8 mouse cellular contexts compared by ENCODE assay signal in genomic region chr2:154402811-154403210, GRCm38 (mm10). TPM values are rescaled to one million over a fixed set of nuclear protein-coding genes. Genes with fewer than 3 reads are reported as not detected.
DNase-seq lines count a peak whose midpoint lies in the region; ATAC-seq and TF ChIP-seq lines count a peak whose summit lies in the region.

No protein-coding gene starts in this region.

- H3K27me3 ChIP-seq in midbrain, postnatal 0 days (ENCODE audit: insufficient read depth, low read length): no peaks in the 10 kb centered on the region
- peaks cover 21% of the 10 kb centered on the region for H3K27me3 ChIP-seq in midbrain, embryonic 10.5 days (ENCODE audit: low read depth, poor library complexity, severe bottlenecking)
- peaks cover 12% of the 10 kb centered on the region for H3K27me3 ChIP-seq in hindbrain, embryonic 12.5 days
- peaks cover 13% of the 10 kb centered on the region for H3K27me3 ChIP-seq in liver, embryonic 11.5 days (replicated peaks; ENCODE audit: control insufficient read depth, insufficient read depth, low read length)
- no peaks in the 10 kb centered on the region for H3K27me3 ChIP-seq in stomach, embryonic 14.5 days (ENCODE audit: control insufficient read depth, insufficient read depth, low read length)

- no peak overlapping the region for H3K4me3 ChIP-seq in midbrain, postnatal 0 days (ENCODE audit: low read depth, low read length)
- H3K4me3 ChIP-seq in midbrain, embryonic 10.5 days: no peak overlapping the region
- no peak overlapping the region for H3K4me3 ChIP-seq in hindbrain, embryonic 12.5 days
- no peak overlapping the region for H3K4me3 ChIP-seq in liver, embryonic 11.5 days (ENCODE audit: low read depth, low read length)
- no peak overlapping the region for H3K4me3 ChIP-seq in stomach, embryonic 14.5 days (ENCODE audit: low read depth, low read length)

- H3K27ac ChIP-seq in midbrain, postnatal 0 days (ENCODE audit: low read depth, low read length): no peak overlapping the region
- H3K27ac ChIP-seq in midbrain, embryonic 10.5 days (replicated peaks): no peak overlapping the region
- H3K27ac ChIP-seq in hindbrain, embryonic 12.5 days: no peak overlapping the region
- H3K27ac ChIP-seq in liver, embryonic 11.5 days (ENCODE audit: low read depth, low read length): no peak overlapping the region
- peak overlapping the region; percentile 0; the same call in 1 of the 2 replicates for H3K27ac ChIP-seq in stomach, embryonic 14.5 days (ENCODE audit: low read length)

- peak; percentile 69 for DNase-seq in midbrain, postnatal 0 days (ENCODE audit: low spot score)
- DNase-seq in midbrain, embryonic 10.5 days (ENCODE audit: low spot score): no peak
- peak; percentile 57 for DNase-seq in embryo, embryonic 11 days
- DNase-seq in liver, embryonic 11.5 days (ENCODE audit: low spot score): no peak
- no peak for DNase-seq in frontal cortex, postnatal 14 days (ENCODE audit: low spot score in 2 of 2)
- DNase-seq in left cerebral cortex, adult 8-10 months (ENCODE audit: low spot score in 2 of 2): no peak

- H3K9ac ChIP-seq in midbrain, postnatal 0 days (replicated peaks; ENCODE audit: low read length, poor library complexity, severe bottlenecking): no peak overlapping the region
- no peak overlapping the region for H3K9ac ChIP-seq in hindbrain, embryonic 12.5 days
- H3K9ac ChIP-seq in liver, embryonic 11.5 days (ENCODE audit: low read depth, low read length): no peak overlapping the region
- H3K9ac ChIP-seq in stomach, embryonic 14.5 days (replicated peaks; ENCODE audit: low read depth, low read length): no peak overlapping the region

- TF ChIP-seq CTCF in midbrain, postnatal 0 days (IDR thresholded peaks at IDR 0.05): no peak; the same call in 1 of the 2 replicates

- ATAC-seq in midbrain, postnatal 0 days (ENCODE audit: low FRiP score): 0 out of 2 replicates have a peak, but pooled peaks have one; percentile 21
- peak; percentile 39; the same call in 1 of the 2 replicates for ATAC-seq in hindbrain, embryonic 12.5 days (ENCODE audit: low FRiP score)
- ATAC-seq in liver, embryonic 11.5 days (replicated peaks; ENCODE audit: low FRiP score): 0 out of 2 replicates have a peak, but pooled peaks have one; percentile 40
- peak; percentile 80 for ATAC-seq in stomach, embryonic 14.5 days (ENCODE audit: insufficient number of reproducible peaks, insufficient read depth, low FRiP score, low read depth)

- no peak overlapping the region for H3K4me2 ChIP-seq in midbrain, postnatal 0 days (ENCODE audit: low read depth, low read length, poor library complexity, severe bottlenecking)
- no peak overlapping the region for H3K4me2 ChIP-seq in hindbrain, embryonic 12.5 days (replicated peaks)
- no peak overlapping the region for H3K4me2 ChIP-seq in liver, embryonic 11.5 days
- H3K4me2 ChIP-seq in stomach, embryonic 14.5 days (replicated peaks; ENCODE audit: low read depth, low read length): no peak overlapping the region

- WGBS in midbrain, postnatal 0 days: 18% methylated on average over 7 of the region's 7 CpGs
- 71% methylated on average over 7 of the region's 7 CpGs for WGBS in midbrain, embryonic 10.5 days
- WGBS in hindbrain, embryonic 12.5 days: 32% methylated on average over 7 of the region's 7 CpGs
- 47% methylated on average over 7 of the region's 7 CpGs for WGBS in liver, embryonic 11.5 days
- 8% methylated on average over 7 of the region's 7 CpGs for WGBS in stomach, embryonic 14.5 days

- H3K4me1 ChIP-seq in midbrain, postnatal 0 days (ENCODE audit: insufficient read depth, low read length): peaks cover 12% of the 10 kb centered on the region; the same call in 1 of the 2 replicates
- H3K4me1 ChIP-seq in midbrain, embryonic 10.5 days: peaks cover 20% of the 10 kb centered on the region
- H3K4me1 ChIP-seq in hindbrain, embryonic 12.5 days: peaks cover 23% of the 10 kb centered on the region
- no peaks in the 10 kb centered on the region for H3K4me1 ChIP-seq in liver, embryonic 11.5 days (replicated peaks; ENCODE audit: control insufficient read depth, insufficient read depth, low read length)
- peaks cover 5% of the 10 kb centered on the region; the same call in 1 of the 2 replicates for H3K4me1 ChIP-seq in stomach, embryonic 14.5 days (ENCODE audit: control insufficient read depth, insufficient read depth, low read length)

- H3K9me3 ChIP-seq in midbrain, postnatal 0 days (ENCODE audit: low read length): no peaks in the 10 kb centered on the region
- no peaks in the 10 kb centered on the region for H3K9me3 ChIP-seq in midbrain, embryonic 10.5 days (replicated peaks)
- H3K9me3 ChIP-seq in hindbrain, embryonic 12.5 days (replicated peaks): no peaks in the 10 kb centered on the region
- H3K9me3 ChIP-seq in liver, embryonic 11.5 days (ENCODE audit: control insufficient read depth, low read length): no peaks in the 10 kb centered on the region
- H3K9me3 ChIP-seq in stomach, embryonic 14.5 days (ENCODE audit: control insufficient read depth, low read depth, low read length): no peaks in the 10 kb centered on the region

- peaks cover 13% of the 10 kb centered on the region; the same call in 1 of the 2 replicates for H3K36me3 ChIP-seq in midbrain, postnatal 0 days (ENCODE audit: insufficient read depth, low read length)
- H3K36me3 ChIP-seq in midbrain, embryonic 10.5 days: no peaks in the 10 kb centered on the region
- 0 out of 2 replicates have a peak, but pooled peaks cover 2% of the 10 kb centered on the region for H3K36me3 ChIP-seq in hindbrain, embryonic 12.5 days
- H3K36me3 ChIP-seq in liver, embryonic 11.5 days (ENCODE audit: control insufficient read depth, insufficient read depth, low read length): no peaks in the 10 kb centered on the region
- no peaks in the 10 kb centered on the region for H3K36me3 ChIP-seq in stomach, embryonic 14.5 days (ENCODE audit: control insufficient read depth, insufficient read depth, low read length)

RNA-seq across cellular contexts. Expression of gene Snta1, which starts 5.1 kb away (rescaled TPM):
- total RNA-seq in midbrain, postnatal 0 days (2014; rRNA removed): 28.0 and 32.0 TPM in 2 replicates
- polyA plus RNA-seq in midbrain, postnatal 0 days (2015; fragmentation: Nextera tagmentation; extraction: Ambion mirVana): 15.4 and 15.8 TPM in 2 replicates
- polyA plus RNA-seq in midbrain, embryonic 10.5 days (2016; fragmentation: Nextera tagmentation; extraction: Ambion mirVana): 3.0 and 5.1 TPM in 2 replicates
- 8.9 and 9.7 TPM in 2 replicates for polyA plus RNA-seq in hindbrain, embryonic 12.5 days (2016; fragmentation: Nextera tagmentation; extraction: Ambion mirVana)
- polyA plus RNA-seq in liver, embryonic 11.5 days (2014; fragmentation: Nextera tagmentation; extraction: Ambion mirVana): 1.5 and 2.4 TPM in 2 replicates
- polyA plus RNA-seq in stomach, embryonic 14.5 days (2014; fragmentation: Nextera tagmentation; extraction: Ambion mirVana): 2.4 and 3.1 TPM in 2 replicates
- total RNA-seq in left cerebral cortex, adult 8-10 months (2022): 10 to 100 TPM; 30.9 to 34.4 (median 32.2) TPM

RNA-seq across cellular contexts. Expression of gene Cdk5rap1, which starts 30.0 kb away (rescaled TPM):
- total RNA-seq in midbrain, postnatal 0 days (2014; rRNA removed): 10.8 and 12.4 TPM in 2 replicates
- 5.4 and 6.2 TPM in 2 replicates for polyA plus RNA-seq in midbrain, postnatal 0 days (2015; fragmentation: Nextera tagmentation; extraction: Ambion mirVana)
- 14.2 and 15.9 TPM in 2 replicates for polyA plus RNA-seq in midbrain, embryonic 10.5 days (2016; fragmentation: Nextera tagmentation; extraction: Ambion mirVana)
- 13.7 and 16.3 TPM in 2 replicates for polyA plus RNA-seq in hindbrain, embryonic 12.5 days (2016; fragmentation: Nextera tagmentation; extraction: Ambion mirVana)
- polyA plus RNA-seq in liver, embryonic 11.5 days (2014; fragmentation: Nextera tagmentation; extraction: Ambion mirVana): 23.5 and 23.7 TPM in 2 replicates
- polyA plus RNA-seq in stomach, embryonic 14.5 days (2014; fragmentation: Nextera tagmentation; extraction: Ambion mirVana): 12.2 and 15.8 TPM in 2 replicates
- total RNA-seq in left cerebral cortex, adult 8-10 months (2022): 10 to 100 TPM; 11.9 to 18.9 (median 15.1) TPM

RNA-seq across cellular contexts. Expression of gene Cbfa2t2, which starts 33.5 kb away (rescaled TPM):
- 53.2 and 57.8 TPM in 2 replicates for total RNA-seq in midbrain, postnatal 0 days (2014; rRNA removed)
- 30.0 and 31.3 TPM in 2 replicates for polyA plus RNA-seq in midbrain, postnatal 0 days (2015; fragmentation: Nextera tagmentation; extraction: Ambion mirVana)
- polyA plus RNA-seq in midbrain, embryonic 10.5 days (2016; fragmentation: Nextera tagmentation; extraction: Ambion mirVana): 67.4 and 88.4 TPM in 2 replicates
- polyA plus RNA-seq in hindbrain, embryonic 12.5 days (2016; fragmentation: Nextera tagmentation; extraction: Ambion mirVana): 68.0 and 77.3 TPM in 2 replicates
- 23.5 and 23.6 TPM in 2 replicates for polyA plus RNA-seq in liver, embryonic 11.5 days (2014; fragmentation: Nextera tagmentation; extraction: Ambion mirVana)
- 43.6 and 45.3 TPM in 2 replicates for polyA plus RNA-seq in stomach, embryonic 14.5 days (2014; fragmentation: Nextera tagmentation; extraction: Ambion mirVana)
- 10 to 100 TPM; 46.3 to 57.2 (median 52.1) TPM for total RNA-seq in left cerebral cortex, adult 8-10 months (2022)

Comparison
In these comparisons a context has a peak if more than half of its experiments do, and no peak if none do; other contexts are left out.
1. DNase-seq: peak in midbrain, postnatal 0 days (single experiment) and embryo, embryonic 11 days (single experiment); none in midbrain, embryonic 10.5 days (single experiment), liver, embryonic 11.5 days (single experiment), frontal cortex, postnatal 14 days (0 of 2) and left cerebral cortex, adult 8-10 months (0 of 2).
2. ATAC-seq: peak in every context shown above with its lines; median percentile 80 in stomach, embryonic 14.5 days; 40 in liver, embryonic 11.5 days; 39 in hindbrain, embryonic 12.5 days; 21 in midbrain, postnatal 0 days.